Mouse (Mus musculus) fibroblast of lung, adult 2 months (primary cell): ENCODE results near the gene Ifi214.
"Not testable (repeated sequence)": the region's sequence is repeated elsewhere in the genome, so short reads cannot be mapped to it uniquely, and the experiment has no call there.

ENCODE experiments used
- DNase-seq: peaks from one replicate; pipeline ENCODE4 v3.0.0-alpha.2; 2011; ENCODE audit warnings: low read depth

The Ifi214 gene

GRCm38 (mm10) chr1:173535791-173536190 lies at the start of gene Ifi214:
Gene Ifi214, minus strand, starts transcription at chr1:173535957.
- DNase-seq = not testable (repeated sequence)

- no peak for DNase-seq
Observed at GRCm38 (mm10) chr1:173579921-173580585, 44.3 kb upstream of the Ifi214 start.

GRCm38 (mm10) chr1:173579079-173579478 lies 43.3 kb upstream of the Ifi214 start:
- no peak for DNase-seq

- peak; percentile 4 for DNase-seq
Observed at GRCm38 (mm10) chr1:173550491-173551050, 14.8 kb upstream of the Ifi214 start.

- DNase-seq = not testable (repeated sequence)
Observed at GRCm38 (mm10) chr1:173548798-173549197, 13.0 kb upstream of the Ifi214 start.

GRCm38 (mm10) chr1:173521452-173521851 lies 14.3 kb downstream of the Ifi214 start:
- DNase-seq = no peak

GRCm38 (mm10) chr1:173510595-173510994 lies 25.2 kb downstream of the Ifi214 start:
- DNase-seq = not testable (repeated sequence)

GRCm38 (mm10) chr1:173491483-173491882 lies 44.3 kb downstream of the Ifi214 start:
- not testable (repeated sequence) for DNase-seq

GRCm38 (mm10) chr1:173490812-173491480 lies 44.8 kb downstream of the Ifi214 start, which contains the start of gene Ifi206:
Gene Ifi206, minus strand, starts transcription at chr1:173491041.
- not testable (repeated sequence) for DNase-seq

- not testable (repeated sequence) for DNase-seq
Observed at GRCm38 (mm10) chr1:173481182-173481574, 54.6 kb downstream of the Ifi214 start.

GRCm38 (mm10) chr1:173480399-173481181 lies 55.2 kb downstream of the Ifi214 start:
- DNase-seq = not testable (repeated sequence)
